Mouse (Mus musculus): Measurements from ENCODE around the gene Man2b2.

Man2b2 gene

DNA sequence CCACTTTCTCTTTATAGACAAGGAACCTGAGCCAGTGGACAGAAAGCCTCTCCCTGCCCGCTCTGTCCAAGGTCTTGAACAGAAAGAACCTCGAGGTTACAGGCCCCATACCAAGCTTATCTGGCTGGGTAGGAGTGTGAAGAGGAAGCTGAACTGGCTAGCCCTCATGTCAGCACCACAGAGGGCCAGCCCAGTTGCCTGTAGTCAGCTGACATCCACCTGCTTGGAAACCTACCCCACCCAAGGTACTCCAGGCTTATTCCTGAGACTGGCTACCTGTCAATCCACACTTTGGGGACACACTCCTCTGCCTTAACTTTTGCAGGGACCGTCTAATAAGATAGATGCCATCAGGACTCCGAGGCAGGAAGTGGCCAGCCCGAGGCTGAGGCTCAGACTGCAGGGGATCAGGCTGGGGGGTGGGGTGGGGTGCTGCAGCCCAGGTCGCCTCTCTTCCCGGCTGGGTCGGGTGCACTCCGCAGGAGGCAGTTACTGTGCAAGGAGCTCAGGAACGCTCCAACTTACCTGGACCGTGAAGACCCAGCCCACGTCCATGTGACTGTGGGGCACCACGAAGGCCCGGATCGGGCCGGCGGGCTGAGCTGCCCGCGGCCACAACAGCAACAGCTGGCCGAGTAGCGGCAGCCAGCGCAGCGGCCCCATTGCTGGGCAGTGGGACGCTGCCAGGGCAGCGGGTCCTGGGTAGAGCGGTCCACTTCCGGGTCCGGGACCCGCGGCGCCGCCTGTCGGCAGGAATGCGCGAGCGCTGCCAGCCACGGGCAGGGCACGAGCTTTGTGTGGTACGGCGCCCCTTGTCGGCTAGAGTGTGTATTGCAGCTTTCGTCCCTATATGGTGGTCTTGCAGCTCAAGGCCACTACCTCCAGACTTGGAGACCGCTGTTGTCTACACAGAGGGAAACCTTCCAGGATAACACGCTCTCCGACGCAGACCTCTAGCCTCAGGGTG, at the start of gene Man2b2:
Man2b2 (minus strand) TSS at position 741 of the 967 bp plus-strand sequence.
- peak; percentile 93 for DNase-seq

DNA sequence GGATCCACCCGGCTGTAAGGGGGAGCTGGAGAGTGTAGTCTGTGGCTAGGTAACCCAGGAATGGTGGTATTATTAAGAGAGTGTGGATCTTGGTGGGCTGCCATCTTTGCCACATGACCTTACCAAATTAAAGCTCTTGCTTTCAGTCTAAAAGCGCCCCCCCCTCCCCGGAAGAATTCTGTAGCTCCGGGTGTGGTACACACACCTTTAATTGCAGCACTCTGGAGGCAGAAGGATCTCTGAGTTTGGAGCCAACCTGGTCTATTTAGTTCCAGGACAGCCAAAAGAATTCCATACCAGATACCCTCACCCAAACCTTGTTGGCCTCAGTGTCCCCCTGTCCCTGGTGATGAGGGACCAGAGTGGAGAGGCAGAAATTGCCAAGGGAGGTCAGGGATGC, 48.3 kb upstream of the Man2b2 start:
- DNase-seq, result no peak

DNA sequence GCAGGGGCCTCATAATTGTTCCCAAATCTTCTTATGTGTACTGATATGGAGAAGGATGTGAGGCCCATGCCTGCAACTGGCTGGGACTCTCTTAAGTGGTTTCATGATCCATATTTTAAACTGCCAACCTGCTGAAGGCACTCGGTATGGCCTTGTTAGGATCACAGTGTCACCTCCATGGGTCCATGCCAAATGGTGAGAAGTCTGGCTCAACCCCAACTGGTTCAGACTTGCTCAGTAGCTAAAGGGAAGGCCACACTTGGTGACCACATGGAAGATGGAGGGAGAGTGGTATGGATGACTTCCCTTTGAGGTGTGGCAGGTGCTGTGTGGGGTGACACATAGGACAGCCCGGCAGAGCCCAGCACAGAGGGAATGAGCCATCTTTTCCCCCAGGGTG, 47.2 kb upstream of the Man2b2 start:
- DNase-seq, result no peak

DNA sequence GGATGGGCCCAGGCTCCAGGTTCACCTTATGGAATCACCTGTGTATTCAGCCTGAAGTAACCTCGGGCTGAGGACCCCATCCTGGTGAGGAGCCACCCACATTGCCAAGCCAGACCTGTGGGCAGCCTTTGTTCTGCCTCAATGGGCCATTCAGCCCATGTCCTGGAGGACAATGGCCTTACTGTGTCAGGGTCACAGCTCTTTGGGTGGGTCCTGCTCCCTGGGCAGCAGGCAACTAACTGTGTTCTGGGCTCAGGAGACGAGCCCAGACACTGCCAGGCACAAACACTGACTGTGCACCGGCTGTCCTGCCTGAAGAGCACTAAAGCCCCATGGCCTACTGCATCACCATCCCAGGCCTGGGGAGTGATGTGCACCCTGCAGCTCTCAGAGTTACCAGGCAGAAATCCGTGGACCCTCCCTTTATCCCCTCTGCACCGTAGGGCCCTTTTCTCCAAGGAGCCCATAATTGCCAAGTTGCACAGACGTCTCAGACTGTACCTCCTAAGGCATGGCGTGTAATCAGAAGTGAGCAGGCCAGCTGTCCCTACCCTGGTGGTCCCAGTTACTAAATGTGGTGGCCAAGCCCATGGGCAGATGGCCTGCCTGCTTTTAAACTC, 46.4 kb upstream of the Man2b2 start:
- no peak for DNase-seq

DNA sequence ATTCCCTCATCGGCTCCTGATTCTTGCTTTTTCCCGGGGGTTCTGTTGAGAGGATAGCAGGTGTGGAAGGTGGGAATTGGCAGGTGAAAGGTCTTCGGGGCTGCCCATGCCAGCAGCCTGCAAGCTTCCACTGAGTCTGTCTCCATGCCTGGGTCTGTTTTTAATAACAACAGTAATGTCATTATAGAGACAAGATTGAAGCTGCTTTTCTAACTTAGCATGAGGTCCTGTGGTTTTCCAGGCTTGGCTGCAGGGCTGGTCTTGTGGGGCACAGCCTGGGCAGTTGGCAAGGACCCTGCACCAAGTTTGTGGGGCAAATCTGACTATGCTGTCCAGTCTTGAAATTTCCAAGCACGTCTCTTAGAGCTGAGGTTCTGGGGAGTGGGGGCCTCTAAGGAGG, 45.5 kb upstream of the Man2b2 start:
- no peak for DNase-seq

DNA sequence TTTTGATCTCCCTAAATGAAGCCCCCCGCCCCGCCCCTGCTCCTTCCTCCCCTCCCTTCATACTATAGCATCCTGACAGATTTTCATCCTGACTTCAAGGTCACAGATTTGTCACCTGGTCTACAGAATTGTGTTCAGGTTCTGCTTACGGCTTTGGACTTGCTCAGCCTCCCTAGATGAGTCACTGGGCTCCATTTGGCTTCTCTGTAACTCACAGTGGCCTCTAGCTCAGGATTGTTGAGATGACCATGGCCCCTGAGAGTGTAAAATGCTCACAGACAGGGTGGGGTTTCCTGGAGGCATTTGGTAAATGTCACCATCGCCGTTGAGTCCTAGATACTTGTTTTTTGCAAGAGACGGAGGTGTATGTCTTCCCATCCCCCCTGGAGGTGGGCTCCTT, 40.5 kb upstream of the Man2b2 start:
- no peak for DNase-seq

DNA sequence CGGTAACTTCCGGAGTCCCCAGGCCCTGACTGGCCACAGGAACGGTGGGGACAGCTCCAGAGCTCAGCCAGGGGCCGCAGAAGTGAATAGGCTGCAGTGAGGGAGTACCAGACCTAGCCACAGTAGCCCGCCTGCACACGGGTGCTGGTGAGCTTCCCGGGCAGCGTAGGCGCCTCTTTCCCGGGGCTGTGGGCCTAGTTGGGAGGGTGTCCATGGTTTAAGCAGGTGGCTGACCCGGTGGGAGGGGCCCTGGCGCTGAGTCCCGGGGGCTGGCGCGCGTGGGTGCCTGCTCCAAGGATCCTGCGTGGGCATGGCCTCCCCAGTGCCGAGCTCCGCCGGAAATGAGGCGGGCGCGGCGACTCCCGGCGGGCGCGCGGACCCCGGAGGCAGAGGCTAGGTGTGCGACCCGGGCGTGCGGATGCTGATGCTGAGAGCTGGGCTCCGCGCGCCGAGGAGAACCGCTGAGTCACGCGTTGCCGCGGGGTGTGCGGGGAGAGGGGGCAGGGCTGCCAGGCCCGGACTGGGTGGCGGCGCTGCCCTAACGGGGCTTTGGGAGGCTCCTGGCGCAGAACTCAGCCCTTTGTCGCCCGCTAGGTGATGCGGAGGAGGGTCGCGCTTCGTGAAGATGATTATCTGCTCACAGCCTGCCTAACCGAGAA, 39.3 kb upstream of the Man2b2 start:
- no peak for DNase-seq

DNA sequence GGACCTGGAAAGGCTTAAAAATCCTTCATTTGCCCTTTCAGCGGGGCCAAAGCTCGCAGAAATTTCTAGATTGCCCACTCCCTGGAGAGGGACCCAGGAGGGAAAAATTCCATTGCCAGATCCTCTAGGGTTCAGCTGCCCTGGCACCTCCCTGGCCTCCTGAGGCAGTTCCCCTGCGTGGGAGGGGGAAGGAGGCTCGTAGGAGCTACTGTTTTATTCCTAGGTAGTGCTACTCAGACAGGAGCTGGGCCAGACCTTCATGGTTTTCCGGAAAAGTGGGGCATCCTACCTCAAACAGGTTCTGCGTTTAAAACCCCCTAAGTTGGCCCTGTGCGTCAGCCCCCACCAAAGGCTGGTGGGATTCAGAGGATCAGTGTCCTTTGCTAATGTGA, 38.7 kb upstream of the Man2b2 start:
- DNase-seq, result no peak

DNA sequence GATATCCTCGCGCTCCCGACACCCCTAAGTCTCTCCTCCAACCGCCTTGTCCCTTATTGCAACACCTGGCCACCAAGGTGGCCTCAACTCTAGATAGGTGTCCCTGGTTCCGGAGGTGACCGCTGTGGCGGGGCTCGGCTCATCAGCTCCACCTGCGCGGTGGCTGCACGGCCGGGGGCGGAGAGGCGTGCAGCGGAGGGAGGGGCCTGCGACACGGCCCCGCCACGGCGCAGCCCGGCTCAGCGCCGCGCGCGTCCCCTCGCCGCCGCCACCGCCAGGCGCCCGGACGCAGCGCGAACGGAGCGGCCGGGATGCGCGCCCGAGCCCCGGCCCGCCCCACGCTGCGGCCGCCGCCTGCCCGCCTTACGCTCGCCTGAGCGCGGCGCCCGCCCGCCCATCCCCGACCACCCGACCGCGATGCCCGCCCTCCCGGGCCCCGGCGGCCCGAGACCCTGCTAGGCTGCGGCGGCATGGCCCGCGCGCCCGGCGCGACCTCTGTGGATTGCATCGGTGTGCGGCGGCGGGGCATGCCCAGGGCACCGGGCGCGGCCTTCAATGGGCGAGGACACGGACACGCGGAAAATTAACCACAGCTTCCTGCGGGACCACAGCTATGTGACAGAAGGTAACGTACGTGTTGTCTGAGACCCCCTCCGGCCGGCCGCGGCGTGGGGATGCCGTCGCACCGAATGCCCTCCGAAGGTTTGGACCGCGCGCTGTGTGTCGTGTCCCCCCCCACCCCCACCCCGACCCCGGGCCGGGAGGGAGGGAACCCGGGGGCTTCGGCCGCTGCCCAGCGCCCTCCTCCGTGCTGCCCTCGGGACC, 38.0 kb upstream of the Man2b2 start, which contains the start of gene Ppp2r2c:
Ppp2r2c (plus strand) TSS at position 248 of the 825 bp plus-strand sequence.
- no peak for DNase-seq

DNA sequence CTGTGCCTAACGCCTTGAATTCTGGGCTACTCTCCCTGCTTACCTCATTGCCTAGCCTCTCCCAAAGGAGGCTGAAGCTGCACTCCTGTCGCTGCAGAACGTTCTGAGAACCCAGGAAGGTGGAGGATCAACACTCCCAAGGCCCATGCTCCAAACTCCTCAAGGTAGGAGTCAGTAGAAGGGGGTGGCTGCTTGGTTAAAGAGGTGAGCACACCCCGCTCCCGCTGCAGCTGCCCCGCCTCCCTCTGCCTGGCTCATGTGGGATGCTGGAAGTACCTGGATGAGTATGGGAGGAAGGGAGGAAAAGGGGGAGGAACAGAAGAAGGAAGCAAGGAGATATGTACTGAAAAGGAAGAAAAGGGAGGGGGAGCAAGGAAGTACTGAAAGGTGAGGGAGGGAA, 37.1 kb upstream of the Man2b2 start:
- DNase-seq, result no peak

DNA sequence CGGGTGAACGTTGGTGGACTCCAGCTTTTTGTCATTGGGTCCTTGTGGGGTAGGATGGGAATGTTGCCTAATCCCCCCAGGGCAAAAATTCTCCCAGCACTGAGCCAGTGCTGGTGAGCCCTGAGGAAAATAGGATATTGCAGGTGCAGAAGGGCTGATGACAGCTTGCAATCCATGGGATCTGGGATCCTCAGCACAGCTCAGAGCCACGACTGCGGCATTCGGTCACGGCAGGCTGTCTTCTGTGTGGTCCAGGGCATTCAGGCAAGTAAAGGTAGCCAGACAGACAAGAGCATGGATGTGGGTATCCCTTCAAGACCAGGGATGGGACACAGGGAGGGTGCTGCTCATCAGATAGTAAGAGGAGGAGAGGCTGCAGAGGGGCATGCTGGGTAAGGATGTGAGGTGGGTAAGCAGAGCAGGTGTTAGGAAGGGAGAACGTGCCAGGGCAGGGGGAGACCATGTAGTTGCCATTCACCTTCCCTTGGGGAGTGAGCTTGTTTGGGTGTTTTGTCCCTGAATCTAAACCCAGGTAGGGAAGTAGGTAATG, 36.3 kb upstream of the Man2b2 start:
- no peak for DNase-seq

DNA sequence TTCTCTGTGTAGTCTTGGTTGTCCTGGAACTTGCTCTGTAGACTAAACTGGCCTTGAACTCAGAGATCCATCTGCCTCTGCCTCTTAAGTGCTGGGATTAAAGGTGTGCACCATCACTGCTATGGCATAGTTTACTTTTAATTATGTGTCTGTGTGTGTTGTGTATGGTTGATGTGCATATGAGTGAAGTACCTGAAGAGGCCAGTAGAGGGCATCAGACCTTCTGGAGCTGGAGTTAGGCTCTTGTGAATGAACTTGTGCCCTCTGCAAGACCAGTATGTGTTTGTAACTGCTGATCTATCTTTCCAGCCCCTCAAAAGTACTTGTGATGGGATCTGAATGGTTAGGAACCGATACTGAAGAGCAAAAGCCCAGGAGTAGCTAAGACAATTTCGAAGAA, 30.6 kb upstream of the Man2b2 start:
- no peak for DNase-seq

DNA sequence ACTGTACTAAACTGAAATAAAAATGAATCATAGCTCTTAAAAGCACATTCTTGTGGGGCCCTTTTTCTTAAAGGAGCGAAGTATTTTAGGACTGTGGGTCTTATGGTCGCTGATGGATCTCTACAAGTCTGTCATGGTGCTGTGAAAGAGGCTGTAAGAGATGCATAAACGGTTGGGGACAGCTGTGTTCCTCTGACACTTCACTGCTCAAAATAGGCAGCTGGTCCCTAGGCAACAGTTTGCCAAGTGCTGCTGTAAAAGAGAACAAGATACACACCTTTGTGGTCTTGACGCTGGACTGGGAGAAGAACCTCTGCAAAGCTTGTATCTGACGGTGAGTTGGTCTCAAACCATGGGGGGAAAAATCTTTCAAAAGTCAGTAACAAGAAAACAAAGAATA, 27.1 kb upstream of the Man2b2 start:
- DNase-seq, result no peak

DNA sequence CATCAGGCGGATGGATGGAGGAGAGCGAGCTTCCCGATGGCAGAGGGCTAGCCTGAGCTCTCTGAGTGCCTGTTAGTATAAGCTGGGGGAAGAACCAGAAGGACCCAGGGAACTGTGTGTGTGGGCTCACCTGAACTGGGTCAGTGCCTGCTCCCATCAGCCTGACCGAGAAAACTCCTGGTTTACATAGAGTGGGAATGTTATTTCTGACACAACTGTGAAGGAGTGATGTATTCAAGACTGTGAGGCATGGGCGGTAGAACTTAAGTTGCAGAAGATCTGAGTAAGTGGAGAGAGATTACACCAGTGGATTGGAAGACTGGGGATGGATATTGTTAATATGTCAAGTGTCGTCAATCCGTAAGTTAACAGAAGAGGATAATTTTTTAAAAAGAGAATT, 26.1 kb upstream of the Man2b2 start:
- DNase-seq, result no peak

DNA sequence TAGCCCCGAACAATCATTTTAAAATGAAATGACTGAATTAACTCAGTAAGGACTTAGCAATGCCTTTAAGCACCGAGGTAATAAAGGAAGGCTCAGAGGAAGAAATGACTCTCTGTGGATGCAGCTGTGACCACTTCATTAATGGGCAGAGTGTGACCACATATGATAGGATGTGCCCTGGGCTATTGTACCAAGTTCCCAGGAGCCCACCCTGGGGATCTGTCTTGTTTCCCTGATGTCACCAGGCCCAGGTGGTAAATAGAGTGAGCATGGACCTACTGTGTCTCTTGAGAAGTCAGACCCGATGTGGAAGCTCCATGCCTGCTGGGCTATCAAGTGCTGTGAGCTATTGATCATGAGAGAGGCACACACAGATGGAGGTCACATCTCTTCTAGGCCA, 24.7 kb upstream of the Man2b2 start:
- no peak for DNase-seq

DNA sequence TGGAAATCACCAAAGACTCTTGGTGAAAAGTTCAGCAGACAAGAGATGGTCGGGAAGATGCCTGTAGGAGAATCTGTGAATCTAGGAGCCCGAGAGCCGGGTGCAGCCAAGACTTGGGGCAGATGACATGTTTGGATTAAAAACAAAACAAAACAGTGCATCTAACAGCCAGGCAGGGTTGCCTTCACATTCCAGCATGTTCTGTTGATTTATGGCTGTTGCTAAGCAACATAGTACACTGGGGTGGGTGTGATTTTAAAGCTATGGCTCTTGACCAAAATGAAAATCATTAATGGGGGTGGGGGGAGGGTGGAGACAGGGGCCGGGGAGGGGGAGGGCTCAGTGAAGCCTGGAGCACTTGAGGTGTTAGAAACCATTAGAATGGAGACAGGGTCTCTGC, 21.1 kb upstream of the Man2b2 start:
- no peak for DNase-seq

DNA sequence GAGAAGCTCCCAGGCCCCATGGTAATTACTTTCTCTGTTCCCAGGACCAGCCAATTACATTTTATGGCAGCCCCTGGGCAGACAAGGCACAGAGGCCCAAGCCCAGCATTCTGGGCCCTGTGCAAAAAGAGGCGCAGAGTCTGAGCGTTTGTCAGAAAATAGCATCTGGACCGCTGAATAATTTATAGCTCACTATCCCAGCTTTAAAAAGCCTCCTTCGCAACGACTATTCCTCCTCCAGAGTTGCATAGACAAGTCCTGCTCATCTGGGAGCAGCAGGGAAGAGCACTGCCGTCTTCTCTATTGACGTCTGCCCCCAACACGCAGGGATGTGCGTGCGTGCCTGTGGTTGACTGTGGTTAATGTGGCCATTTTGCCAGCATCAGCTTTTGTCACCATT, 14.0 kb upstream of the Man2b2 start:
- no peak for DNase-seq

DNA sequence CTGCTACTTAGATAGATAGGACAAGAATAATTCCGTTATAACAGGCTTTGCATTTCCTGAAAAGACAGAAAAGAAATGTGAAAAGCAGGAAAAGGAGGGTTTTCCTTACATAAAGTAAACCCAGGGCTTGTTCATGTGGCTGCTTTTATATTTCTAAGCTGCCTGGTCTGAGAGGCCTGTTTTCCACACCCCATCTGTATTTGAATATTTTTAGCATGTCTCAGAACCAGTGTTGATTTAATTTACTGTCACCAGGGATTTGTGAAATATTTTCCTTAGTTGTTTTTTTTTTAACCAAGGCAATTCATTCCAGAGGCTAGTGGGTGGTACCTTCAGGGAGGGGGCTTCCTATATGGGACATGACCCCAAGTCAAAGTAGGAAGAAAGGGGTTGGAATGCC, 11.2 kb upstream of the Man2b2 start:
- DNase-seq, result no peak

DNA sequence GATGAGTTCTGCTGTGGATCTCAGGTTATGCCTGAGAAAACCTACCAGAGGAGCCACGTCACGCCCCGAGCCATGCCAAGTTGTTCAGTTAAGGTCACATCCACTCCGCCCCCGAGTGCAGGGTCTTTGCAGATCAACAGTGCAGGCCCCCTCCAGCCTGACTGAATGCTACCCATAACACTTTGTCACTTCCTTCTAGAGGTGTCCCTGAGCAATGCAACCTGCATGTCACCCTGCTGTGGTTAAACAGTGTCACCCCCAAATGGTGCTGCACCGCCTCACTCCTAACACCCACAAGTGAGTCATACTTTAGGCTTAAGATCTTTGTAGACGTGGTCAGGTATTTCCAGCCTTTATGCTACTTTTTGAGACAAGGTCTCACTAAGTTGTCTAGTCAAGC, 9.6 kb upstream of the Man2b2 start:
- DNase-seq, result no peak

DNA sequence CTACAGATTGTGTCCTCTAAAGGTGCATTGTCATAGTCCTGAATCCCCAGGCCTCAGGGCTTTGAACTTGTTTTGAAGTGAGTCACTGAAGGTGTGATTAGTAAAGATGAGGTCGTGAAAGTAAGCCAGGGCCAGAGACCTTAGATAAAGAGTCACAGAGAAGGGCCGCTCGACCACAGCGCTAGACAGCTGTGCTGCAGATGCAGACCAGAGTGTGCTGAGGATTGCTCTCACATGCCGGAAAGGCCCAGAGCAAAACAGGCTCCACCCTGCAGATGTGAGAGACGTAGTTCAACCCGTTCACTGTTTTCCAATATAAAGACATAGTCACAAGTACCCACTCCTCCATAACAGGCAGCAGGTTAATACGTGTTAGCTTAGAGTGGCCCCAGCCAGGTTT, 9.1 kb upstream of the Man2b2 start:
- DNase-seq, result no peak

DNA sequence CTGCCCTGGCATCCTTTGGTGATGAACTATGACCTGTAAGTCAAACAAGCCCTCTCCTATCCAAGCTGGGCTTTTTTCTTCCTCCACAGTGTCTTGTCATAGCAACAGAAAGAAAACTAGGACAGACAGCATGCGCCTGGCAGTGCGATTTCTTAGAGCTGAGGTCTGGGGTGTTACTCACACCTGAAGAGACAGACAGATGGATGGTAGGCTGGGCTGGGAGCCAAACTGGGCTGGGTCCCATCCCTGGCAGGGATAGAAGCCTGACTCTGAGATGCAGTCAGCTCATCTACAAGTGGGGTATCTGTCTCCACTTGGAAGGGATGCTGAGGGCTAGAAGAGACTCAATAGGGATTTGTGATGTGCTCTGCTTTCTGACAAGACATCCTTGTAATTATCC, 8.6 kb upstream of the Man2b2 start:
- no peak for DNase-seq

DNA sequence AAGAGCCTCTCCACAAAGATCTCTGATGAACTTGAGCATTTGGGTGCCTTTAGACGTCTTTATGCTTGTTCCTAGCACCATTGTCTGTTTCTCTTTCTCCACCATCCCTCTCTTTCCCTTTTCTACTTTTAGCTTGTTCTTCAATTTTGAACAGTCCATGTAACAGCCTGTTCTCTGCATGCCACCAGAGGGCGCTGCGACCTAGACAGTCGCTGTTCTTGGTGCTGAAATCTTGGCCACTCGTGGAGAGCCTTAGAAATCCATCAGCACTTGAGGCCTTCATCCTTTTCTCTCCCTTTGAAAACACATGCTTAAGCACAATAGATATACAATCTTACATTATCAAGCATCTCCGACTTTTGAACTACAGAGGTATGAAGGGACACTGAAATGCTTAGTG, 5.5 kb upstream of the Man2b2 start:
- DNase-seq, result peak; percentile 61

DNA sequence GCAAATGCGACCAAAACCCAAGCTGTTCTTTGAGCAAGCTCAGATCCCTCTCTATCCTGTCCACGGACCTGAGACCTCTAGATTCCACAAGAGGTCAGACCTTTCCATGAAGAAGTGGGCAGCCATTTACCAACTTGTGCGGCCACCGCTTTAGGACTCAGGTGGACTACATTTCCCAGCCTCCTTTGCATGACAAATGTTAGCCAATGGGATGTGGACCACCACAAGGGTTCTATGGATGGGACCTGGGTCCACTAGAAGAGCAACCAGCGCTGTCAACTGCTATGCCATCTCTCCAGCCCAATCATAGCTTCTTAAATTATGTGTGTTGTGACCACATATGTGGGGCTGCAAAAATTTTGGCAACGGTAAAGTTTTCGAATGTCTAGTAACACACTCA, 819 bp upstream of the Man2b2 start:
- DNase-seq, result peak; percentile 28

Measured in kidney, adult 9 months (tissue).